Mouse (Mus musculus): ENCODE results near the gene Tmem267.

DNA sequence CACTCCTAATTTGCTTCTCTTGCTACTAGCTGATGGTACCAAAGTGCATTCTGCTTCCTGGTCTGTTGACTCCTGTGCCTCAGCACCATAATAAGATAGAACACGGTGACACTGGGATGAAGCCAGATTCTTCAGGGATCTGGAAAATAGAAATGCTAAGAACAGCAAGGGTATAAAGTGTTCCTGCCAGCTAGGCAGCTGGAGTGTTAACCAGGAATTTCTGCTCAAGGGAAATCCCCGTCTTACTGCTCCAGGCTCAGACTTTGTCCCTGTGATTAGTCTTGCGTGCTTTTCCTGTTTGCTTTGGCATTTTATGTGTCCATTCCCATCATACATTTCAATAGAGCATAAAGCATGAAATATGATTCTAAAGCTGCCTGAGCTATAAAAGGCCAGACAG is 131.9 kb downstream of the Tmem267 start:
- no peak for TF ChIP-seq POLR2A (IDR thresholded peaks at IDR 0.05; ENCODE audit: borderline replicate concordance, insufficient read depth, low read length)
- no peak for TF ChIP-seq CTCF (IDR thresholded peaks at IDR 0.05; ENCODE audit: borderline replicate concordance, insufficient read depth, low read depth, low read length)

All from cerebellum, adult 2 months (tissue).